Mouse (Mus musculus): ENCODE measurements at regions not wholly inside any gene's neighbourhood (a gene's known extent, or its start where the extent isn't known, plus 50 kb on each side); places are given as distances from the start of the nearest gene placed in this dataset.

GRCm38 (mm10) chr1:38739018-38739417 is 74.3 kb upstream of the Aff3 start:
- DNase-seq: no peak

DNA sequence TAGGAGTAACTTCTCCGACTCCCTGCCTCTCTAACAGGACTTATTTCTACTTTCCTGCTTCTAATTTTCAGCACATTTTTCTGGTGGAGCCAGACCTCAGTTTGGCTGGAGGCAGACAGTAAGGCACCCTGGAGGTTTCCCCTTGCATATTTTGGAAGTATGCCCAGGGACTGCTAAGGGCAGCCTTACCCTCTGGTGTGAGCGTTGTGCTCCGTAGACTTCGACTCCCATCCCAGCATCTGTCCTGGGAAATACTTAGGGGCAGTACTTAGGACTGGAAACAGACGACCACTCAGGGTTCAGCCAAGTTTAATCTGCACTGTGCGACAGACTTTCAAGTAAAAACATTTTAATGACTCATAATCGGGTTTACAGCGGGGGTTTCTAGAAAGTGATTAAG is 71.0 kb upstream of the Aff3 start:
- DNase-seq: no peak

DNA sequence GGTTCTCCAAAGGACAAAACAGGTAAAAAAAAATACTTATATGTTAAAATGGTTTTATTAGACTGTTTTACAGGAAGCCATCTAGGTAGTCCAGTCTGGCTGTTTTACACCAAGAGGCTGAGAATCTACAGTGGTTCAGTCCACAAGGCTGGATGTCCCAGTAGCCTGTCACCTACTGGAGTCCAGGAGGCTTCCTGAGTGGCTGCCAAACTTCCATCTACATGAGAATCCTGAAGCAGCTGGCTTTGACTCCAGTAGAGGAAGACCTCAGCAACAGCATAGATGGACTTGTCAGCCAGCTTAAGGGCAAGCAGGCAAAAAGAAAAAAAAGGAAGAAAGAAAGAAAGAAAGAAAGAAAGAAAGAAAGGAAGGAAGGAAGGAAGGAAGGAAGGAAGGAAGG is 68.4 kb upstream of the Aff3 start:
- DNase-seq: no peak

DNA sequence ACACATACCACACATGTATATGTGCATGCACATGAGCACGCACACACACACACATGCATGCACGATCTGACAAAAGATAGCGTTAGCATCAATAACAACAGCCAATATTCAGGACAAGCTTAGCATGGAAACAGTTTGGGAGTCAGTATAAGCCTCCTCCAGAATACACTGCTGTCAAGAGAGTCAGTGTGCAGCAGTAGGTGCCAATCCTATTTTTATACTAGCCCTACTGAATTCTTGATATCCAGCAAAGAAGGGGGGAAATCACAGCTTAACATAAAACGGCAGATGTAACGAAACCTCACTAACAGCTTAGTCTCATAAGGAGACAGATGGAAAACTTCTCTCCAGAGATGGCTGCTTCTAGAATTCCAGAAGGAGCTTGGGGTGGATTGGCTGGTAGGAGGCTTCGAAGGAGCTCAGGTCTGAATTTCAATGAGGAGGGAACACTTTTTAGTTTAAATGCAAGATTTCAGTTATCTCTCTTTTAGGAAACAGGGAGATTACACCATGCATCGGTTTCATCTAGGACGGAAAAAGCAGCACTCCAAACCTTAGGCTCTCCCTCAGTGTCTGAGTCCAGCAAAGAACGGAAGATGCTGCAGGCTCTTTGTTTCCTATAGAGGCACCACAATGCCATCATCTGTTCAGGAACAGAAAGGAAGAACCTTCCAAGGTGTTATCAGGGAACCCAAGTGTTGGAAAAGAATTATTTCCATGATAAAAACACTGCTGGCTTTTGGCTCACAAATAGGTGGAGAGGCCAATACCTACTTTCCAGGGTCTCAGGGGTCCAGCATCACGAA is 65.4 kb upstream of the Aff3 start:
- peak in 1 of 2 experiments; percentile 11 for DNase-seq

DNA sequence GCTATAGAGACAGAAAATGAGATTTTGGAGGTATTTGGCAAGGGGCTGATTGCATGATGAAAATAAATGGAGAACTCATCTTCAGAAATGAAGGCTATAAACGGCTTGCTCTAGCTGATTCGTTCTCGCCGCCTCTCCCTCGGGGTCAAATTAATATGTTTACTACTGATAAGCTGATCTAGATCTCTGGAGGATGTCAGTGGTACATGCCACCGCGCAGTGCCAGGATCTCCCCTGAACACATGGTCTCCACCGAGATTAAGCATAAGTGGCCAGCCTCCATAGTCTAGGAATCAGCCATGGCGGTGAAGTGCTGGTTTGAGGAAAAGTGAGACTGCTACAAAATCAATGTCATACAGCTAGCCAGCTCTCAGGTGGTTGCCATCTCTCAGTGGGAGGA is 61.0 kb upstream of the Aff3 start:
- no peak for DNase-seq

DNA sequence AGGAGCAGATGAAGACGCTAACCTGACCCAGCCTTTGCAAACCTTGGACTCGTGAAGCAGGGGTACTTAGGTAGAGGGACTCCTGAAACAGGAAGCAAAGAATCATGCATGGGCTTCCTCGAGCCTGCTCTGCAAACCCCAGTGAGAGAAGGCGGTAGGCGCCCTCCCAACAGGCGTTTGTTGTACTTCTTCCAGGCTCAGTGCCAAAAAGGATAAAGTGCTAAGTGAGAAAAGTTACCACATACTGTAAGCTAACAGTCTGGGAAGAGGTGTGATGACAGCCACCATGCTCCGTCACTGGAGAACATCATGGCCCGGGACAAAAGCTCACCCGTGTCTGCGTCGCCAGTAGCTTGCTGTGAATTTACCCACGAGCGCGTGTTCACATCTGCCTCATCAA is 59.9 kb upstream of the Aff3 start:
- no peak for DNase-seq

- no peak for DNase-seq
Observed at GRCm38 (mm10) chr1:38722155-38722554, 57.4 kb upstream of the Aff3 start.

GRCm38 (mm10) chr1:38720287-38720686 is 55.5 kb upstream of the Aff3 start:
- no peak for DNase-seq

DNA sequence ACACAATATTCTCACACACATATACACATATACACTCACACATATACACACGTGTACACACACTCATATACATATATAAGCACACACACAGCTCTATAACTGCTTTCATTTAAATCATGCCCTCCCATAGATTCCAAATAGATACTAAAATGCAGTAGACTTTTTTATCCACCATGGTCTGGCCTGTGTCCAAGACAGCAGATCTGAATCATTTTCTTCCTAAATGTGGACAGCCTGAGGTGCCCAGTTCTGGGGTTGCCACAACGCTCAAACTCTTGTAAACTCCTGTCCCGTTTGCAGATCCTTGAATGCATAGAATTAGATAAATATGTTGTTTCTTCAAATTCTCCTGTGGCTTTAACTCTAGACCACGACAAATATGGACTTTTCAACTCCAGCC is 50.9 kb upstream of the Aff3 start:
- DNase-seq: no peak

Data from layer of hippocampus, postnatal 36 days (tissue).